ENCODE assay signal across 22 mouse cellular contexts in the genomic region with DNA sequence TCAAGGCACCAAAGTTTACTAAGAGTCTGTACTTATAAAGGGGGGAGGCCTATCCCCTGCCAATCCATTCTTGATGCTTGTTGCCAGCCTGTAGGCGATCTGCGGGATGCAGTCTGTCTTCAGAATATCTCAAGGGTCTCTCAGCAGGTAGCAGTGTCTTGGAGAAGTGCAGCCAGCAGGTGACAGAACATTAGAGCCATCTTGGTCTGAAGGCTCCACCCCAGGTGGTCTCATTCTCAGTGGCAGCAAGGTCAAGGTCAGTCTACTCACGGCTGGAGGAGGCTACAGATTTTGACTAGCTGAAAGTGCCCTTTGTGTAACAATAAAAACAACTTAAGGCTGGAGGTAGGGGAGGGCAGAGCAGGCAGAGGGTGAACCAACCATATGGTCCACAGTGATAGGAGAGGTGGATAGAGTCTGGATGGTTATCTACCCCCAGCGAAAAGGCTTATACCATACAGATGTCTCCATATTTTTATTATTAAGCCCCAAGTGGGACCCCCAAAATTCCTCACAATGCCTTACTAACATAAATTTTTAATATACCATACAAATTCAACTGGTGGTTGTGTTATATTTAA. TPM values are rescaled to one million over a fixed set of nuclear protein-coding genes. Genes with fewer than 3 reads are reported as not detected.
"Had no signal": no experiment of that assay in that cellular context is flagged by ENCODE, and none has a peak within 500 bp of the region (broad histone marks: within the 10 kb centered on the region; RNA-seq: fewer than 3 reads in every experiment).

No protein-coding gene starts in this region.

- H3K4me3 ChIP-seq: limb, embryonic 15.5 days; midbrain, embryonic 10.5 days; myocyte; neural tube, embryonic 12.5 days had no signal

- H3K4me2 ChIP-seq: limb, embryonic 15.5 days; lung, embryonic 14.5 days; neural tube, embryonic 12.5 days had no signal

- H3K27me3 ChIP-seq: limb, embryonic 15.5 days; neural tube, embryonic 12.5 days had no signal

- H3K4me1 ChIP-seq: neural tube, embryonic 12.5 days had no signal

- H3K9me3 ChIP-seq: limb, embryonic 15.5 days; midbrain, embryonic 10.5 days; neural tube, embryonic 12.5 days had no signal

- H3K9ac ChIP-seq: limb, embryonic 15.5 days; lung, embryonic 14.5 days; neural tube, embryonic 12.5 days had no signal

- DNase-seq: kidney, adult 11 months; kidney, adult 9 months; kidney, postnatal 36 days; layer of hippocampus, adult 9-11 months; layer of hippocampus, postnatal 36 days; lung, embryonic 14.5 days; lung, postnatal 10 days; midbrain, embryonic 14.5 days; retina, postnatal 1 day; right cerebral cortex, postnatal 14 days; thymus, postnatal 4 days had no signal

- H3K27ac ChIP-seq: kidney, postnatal 0 days; limb, embryonic 15.5 days; midbrain, embryonic 10.5 days; neural tube, embryonic 12.5 days; stomach, postnatal 0 days had no signal

- H3K36me3 ChIP-seq: limb, embryonic 15.5 days; midbrain, embryonic 10.5 days; neural tube, embryonic 12.5 days had no signal

RNA-seq across cellular contexts. Expression of a gene that starts 14.3 kb away (rescaled TPM):
- total RNA-seq: layer of hippocampus, adult 18-20 months; layer of hippocampus, postnatal 36 days; left cerebral cortex, adult 8-10 months; left cerebral cortex, postnatal 25 days; neutrophil, adult 5-6 weeks had no signal
- polyA plus RNA-seq: kidney, postnatal 0 days; limb, embryonic 11.5 days; limb, embryonic 15.5 days; lung, embryonic 14.5 days; midbrain, embryonic 10.5 days; midbrain, embryonic 14.5 days; myocyte; neural tube, embryonic 12.5 days; stomach, postnatal 0 days had no signal

RNA-seq across cellular contexts. Expression of a gene that starts 19.5 kb away (rescaled TPM):
- total RNA-seq: layer of hippocampus, adult 18-20 months; left cerebral cortex, postnatal 25 days; neutrophil, adult 5-6 weeks had no signal
